Mouse (Mus musculus) forebrain, embryonic 16.5 days (tissue): ENCODE data around the gene Fbxw4. TPM values are rescaled to one million over a fixed set of nuclear protein-coding genes. Genes with fewer than 3 reads are reported as not detected.
A peak's percentile ranks its signal among the peaks of the same experiment; 100 is the strongest.

Experiments
- ATAC-seq: fragments of 200-750 bp; cut with Nextera tagmentation; 2 replicates; pipeline ENCODE4 v1.8.0; 2017; ENCODE audit warnings: mild to moderate bottlenecking, moderate library complexity
- H3K27ac ChIP-seq: fragments of 300-500 bp; sonication (generic); 2 replicates; pipeline ENCODE4 v1.5.1; 2014; ENCODE audit warnings: low read length, control low read depth
- H3K27me3 ChIP-seq: fragments of 300-500 bp; sonication (generic); replicated peaks from 2 replicates; pipeline ENCODE4 v1.6.1; 2014; ENCODE audit warnings: low read length; ENCODE audit not compliant: control insufficient read depth, insufficient read depth
- H3K36me3 ChIP-seq: fragments of 300-500 bp; sonication (generic); 2 replicates; pipeline ENCODE4 v1.6.1; 2014; ENCODE audit not compliant: control insufficient read depth, insufficient read depth
- H3K4me1 ChIP-seq: fragments of 300-500 bp; sonication (generic); replicated peaks from 2 replicates; pipeline ENCODE4 v1.6.1; 2014; ENCODE audit warnings: low read length; ENCODE audit not compliant: control insufficient read depth, insufficient read depth
- H3K4me2 ChIP-seq: fragments of 300-500 bp; sonication (generic); 2 replicates; pipeline ENCODE4 v1.6.1; 2014; ENCODE audit warnings: mild to moderate bottlenecking, low read length, control low read depth
- H3K4me3 ChIP-seq: fragments of 300-500 bp; sonication (generic); replicated peaks from 2 replicates; pipeline ENCODE4 v1.5.1; 2014; ENCODE audit warnings: mild to moderate bottlenecking, low read length, control low read depth
- H3K9ac ChIP-seq: fragments of 300-500 bp; sonication (generic); replicated peaks from 2 replicates; pipeline ENCODE4 v1.6.1; 2014; ENCODE audit warnings: low read depth, low read length, control low read depth
- H3K9me3 ChIP-seq: fragments of 300-500 bp; sonication (generic); 2 replicates; pipeline ENCODE4 v1.6.1; 2016; ENCODE audit warnings: low read length; ENCODE audit not compliant: control insufficient read depth
- WGBS: fragments of 180-500 bp; shearing (Covaris S2); extraction: QIAGEN DNeasy Blood & Tissue Kit; methylation state at CpG from one replicate; pipeline ENCODE4 v1.1.7; 2014; 5-methylcytosine and 5-hydroxymethylcytosine counted together
- polyA plus RNA-seq: library from polyadenylated mRNA; unstranded; fragments of >200 nt; fragmentation: Nextera tagmentation; extraction: Ambion mirVana; gene quantifications from 2 replicates; pipeline ENCODE4 v1.2.1, GENCODE M21; 2015

Gene Fbxw4
- polyA plus RNA-seq, 1 experiment from 2014 or later, result 5.7 TPM

DNA sequence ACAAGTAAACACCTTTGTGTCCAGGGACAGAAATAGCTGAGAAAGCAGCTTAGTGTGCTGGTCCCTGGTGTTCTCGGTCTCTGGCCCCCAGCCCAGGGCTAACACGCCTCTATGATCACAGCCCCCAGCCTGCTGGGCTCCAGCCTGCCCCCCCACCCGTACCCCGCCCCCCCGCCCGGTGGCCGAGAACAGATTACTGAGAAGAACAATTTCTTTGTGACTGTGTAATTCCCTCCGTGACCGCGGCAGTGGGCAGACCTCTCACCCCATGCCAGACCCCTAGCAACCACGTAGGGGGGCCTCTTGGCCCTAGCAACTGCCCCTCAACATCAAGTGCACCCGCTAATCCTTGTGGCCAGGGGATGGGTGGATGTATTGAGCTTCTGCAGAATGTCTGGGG, 79.9 kb downstream of the Fbxw4 start:
- no peak overlapping the region for H3K27ac ChIP-seq
- no peak for ATAC-seq
- no peak overlapping the region for H3K9ac ChIP-seq
- H3K36me3 ChIP-seq, result peaks cover 4% of the 10 kb centered on the region
- H3K4me3 ChIP-seq, result no peak overlapping the region
- no peak overlapping the region for H3K4me2 ChIP-seq
- 31% methylated on average over 12 of the region's 12 CpGs for WGBS
- H3K4me1 ChIP-seq, result 0 out of 2 replicates have a peak, but pooled peaks cover 2% of the 10 kb centered on the region
- no peaks in the 10 kb centered on the region for H3K27me3 ChIP-seq
- H3K9me3 ChIP-seq, result peaks cover 3% of the 10 kb centered on the region; the same call in 1 of the 2 replicates

DNA sequence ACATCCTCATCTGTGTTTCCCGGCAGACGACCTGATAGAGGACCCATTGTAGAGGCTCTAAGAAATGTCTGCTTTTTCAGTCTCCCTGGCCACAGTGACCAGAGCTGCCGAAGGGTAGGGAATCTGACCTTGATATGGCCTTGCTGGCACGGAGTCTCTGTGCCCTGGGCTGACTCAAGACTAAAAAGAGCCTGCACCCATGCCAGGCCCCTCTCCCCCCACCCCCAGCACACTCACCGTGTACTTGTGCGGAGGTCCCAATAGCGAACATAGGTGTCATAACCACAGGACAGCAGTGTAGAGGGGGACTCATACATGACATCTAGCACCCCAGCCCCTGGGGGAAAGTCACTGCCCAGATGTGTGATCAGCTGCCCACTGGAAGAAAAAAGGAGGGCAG, 80.7 kb downstream of the Fbxw4 start:
- H3K27ac ChIP-seq, result no peak overlapping the region
- no peak overlapping the region for H3K4me2 ChIP-seq
- H3K9me3 ChIP-seq, result peaks cover 3% of the 10 kb centered on the region; the same call in 1 of the 2 replicates
- peaks cover 7% of the 10 kb centered on the region for H3K36me3 ChIP-seq
- H3K4me1 ChIP-seq, result 0 out of 2 replicates have a peak, but pooled peaks cover 2% of the 10 kb centered on the region
- WGBS, result 88% methylated on average over 7 of the region's 7 CpGs
- ATAC-seq, result no peak
- no peaks in the 10 kb centered on the region for H3K27me3 ChIP-seq
- H3K4me3 ChIP-seq, result no peak overlapping the region
- no peak overlapping the region for H3K9ac ChIP-seq

- H3K9ac ChIP-seq, result no peak overlapping the region
- H3K4me3 ChIP-seq, result no peak overlapping the region
- peaks cover 8% of the 10 kb centered on the region for H3K36me3 ChIP-seq
- peaks cover 3% of the 10 kb centered on the region; the same call in 1 of the 2 replicates for H3K9me3 ChIP-seq
- no peaks in the 10 kb centered on the region for H3K27me3 ChIP-seq
- no peak for ATAC-seq
- H3K27ac ChIP-seq, result no peak overlapping the region
- no peak overlapping the region for H3K4me2 ChIP-seq
- 0 out of 2 replicates have a peak, but pooled peaks cover 2% of the 10 kb centered on the region for H3K4me1 ChIP-seq
- WGBS, result 91% methylated on average over 12 of the region's 12 CpGs
Measured at GRCm38 (mm10) chr19:45578976-45579375, 81.1 kb downstream of the Fbxw4 start.

GRCm38 (mm10) chr19:45577141-45577750, 82.9 kb downstream of the Fbxw4 start:
- Histone ChIP-seq H3K4me1 (0 out of 2 replicates have a peak, but pooled peaks cover 2% of the 10 kb centered on the region), H3K36me3 (peaks cover 11% of the 10 kb centered on the region), H3K27me3 (no peaks in the 10 kb centered on the region), H3K4me3 (no peak overlapping the region), H3K27ac (no peak overlapping the region), H3K4me2 (no peak overlapping the region), H3K9me3 (peaks cover 3% of the 10 kb centered on the region; the same call in 1 of the 2 replicates), H3K9ac (no peak overlapping the region)
- 88% methylated on average over 14 of the region's 14 CpGs for WGBS
- ATAC-seq, result no peak

- Histone ChIP-seq H3K36me3 (peaks cover 11% of the 10 kb centered on the region), H3K27me3 (no peaks in the 10 kb centered on the region), H3K4me1 (0 out of 2 replicates have a peak, but pooled peaks cover 2% of the 10 kb centered on the region), H3K4me3 (no peak overlapping the region), H3K4me2 (no peak overlapping the region), H3K27ac (no peak overlapping the region), H3K9me3 (no peaks in the 10 kb centered on the region), H3K9ac (no peak overlapping the region)
- WGBS, result 18% methylated on average over 8 of the region's 8 CpGs
- ATAC-seq, result no peak
Measured at GRCm38 (mm10) chr19:45575632-45576001, 84.5 kb downstream of the Fbxw4 start.

GRCm38 (mm10) chr19:45574941-45575631, 85.0 kb downstream of the Fbxw4 start:
- no peak overlapping the region for H3K4me3 ChIP-seq
- 64% methylated on average over 19 of the region's 19 CpGs for WGBS
- H3K9me3 ChIP-seq, result no peaks in the 10 kb centered on the region

GRCm38 (mm10) chr19:45574339-45574898, 85.7 kb downstream of the Fbxw4 start:
- Histone ChIP-seq H3K4me3 (no peak overlapping the region), H3K4me2 (no peak overlapping the region), H3K36me3 (peaks cover 11% of the 10 kb centered on the region), H3K4me1 (no peaks in the 10 kb centered on the region), H3K27ac (no peak overlapping the region), H3K9me3 (no peaks in the 10 kb centered on the region), H3K9ac (no peak overlapping the region), H3K27me3 (no peaks in the 10 kb centered on the region)
- 75% methylated on average over 7 of the region's 7 CpGs for WGBS
- no peak for ATAC-seq

More at GRCm38 (mm10) chr19:45574941-45575631, 85.0 kb downstream of the Fbxw4 start:
- Histone ChIP-seq H3K4me1 (no peaks in the 10 kb centered on the region), H3K9ac (no peak overlapping the region), H3K36me3 (peaks cover 11% of the 10 kb centered on the region), H3K27ac (no peak overlapping the region), H3K4me2 (no peak overlapping the region), H3K27me3 (no peaks in the 10 kb centered on the region)
- no peak for ATAC-seq

DNA sequence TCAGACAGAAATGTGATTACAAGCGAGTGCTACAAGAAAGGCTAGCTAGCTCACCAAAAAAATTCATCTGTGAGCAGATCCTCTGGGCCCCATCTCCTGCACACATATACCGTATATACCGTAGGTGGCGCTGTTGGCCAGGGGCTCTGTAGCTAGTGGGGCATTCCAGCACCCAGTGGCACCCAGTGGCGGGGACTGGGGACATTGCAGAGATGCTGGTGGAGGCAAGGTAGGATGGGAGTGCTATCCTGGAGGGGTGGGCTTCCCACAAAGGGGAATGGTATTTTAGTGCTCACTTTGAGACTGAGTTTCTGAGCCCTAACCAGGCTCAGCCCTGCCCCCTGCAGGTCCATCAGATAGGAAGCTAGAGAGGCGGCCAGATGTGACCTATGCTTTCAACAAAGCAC, 86.2 kb downstream of the Fbxw4 start:
- H3K4me1 ChIP-seq, result no peaks in the 10 kb centered on the region
- no peak overlapping the region for H3K9ac ChIP-seq
- H3K36me3 ChIP-seq, result peaks cover 11% of the 10 kb centered on the region
- no peaks in the 10 kb centered on the region for H3K27me3 ChIP-seq
- 23% methylated on average over 6 of the region's 6 CpGs for WGBS
- ATAC-seq, result peak; percentile 57
- H3K4me3 ChIP-seq, result no peak overlapping the region
- no peak overlapping the region for H3K4me2 ChIP-seq
- no peaks in the 10 kb centered on the region for H3K9me3 ChIP-seq
- H3K27ac ChIP-seq, result no peak overlapping the region

GRCm38 (mm10) chr19:45573033-45573432, 87.1 kb downstream of the Fbxw4 start:
- Histone ChIP-seq H3K27me3 (no peaks in the 10 kb centered on the region), H3K4me3 (no peak overlapping the region), H3K4me2 (no peak overlapping the region), H3K27ac (no peak overlapping the region), H3K9ac (no peak overlapping the region), H3K4me1 (no peaks in the 10 kb centered on the region), H3K9me3 (no peaks in the 10 kb centered on the region), H3K36me3 (peaks cover 11% of the 10 kb centered on the region)
- WGBS, result 81% methylated on average over 6 of the region's 6 CpGs
- no peak for ATAC-seq
